Mouse (Mus musculus): ENCODE measurements around the gene Gnat1. TPM values are rescaled to one million over a fixed set of nuclear protein-coding genes. Genes with fewer than 3 reads are reported as not detected.
A peak's percentile ranks its signal among the peaks of the same experiment; 100 is the strongest.

Gene Gnat1
- polyA plus RNA-seq, 1 experiment from 2014 or later, result 1.3 TPM

DNA sequence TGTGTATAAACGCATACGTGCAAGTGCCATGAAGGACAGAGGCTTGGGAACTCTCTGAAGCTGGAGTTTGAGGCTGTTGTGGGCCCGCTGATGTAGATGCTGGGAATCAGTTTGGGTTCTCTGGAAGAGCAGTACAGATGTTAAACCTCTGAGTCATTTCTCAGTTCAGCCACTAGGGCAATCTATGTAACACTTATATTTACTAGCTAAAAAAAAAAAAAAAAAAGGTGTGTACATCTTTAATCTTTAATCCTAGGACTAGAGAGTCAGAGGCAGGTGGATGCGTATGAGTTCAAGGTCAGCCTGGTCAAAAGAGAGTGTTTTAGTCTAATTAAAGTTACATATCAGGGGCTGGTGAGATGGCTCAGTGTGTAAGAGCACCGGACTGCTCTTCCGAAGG, 32.5 kb downstream of the Gnat1 start:
- H3K9ac ChIP-seq (ENCODE audit: low read depth, low read length), result no peak overlapping the region
- 86% methylated on average over 6 of the region's 6 CpGs for WGBS

GRCm38 (mm10) chr9:107645577-107645976, 33.9 kb downstream of the Gnat1 start:
- peak; percentile 73; the same call in 1 of the 2 replicates for ATAC-seq
- Histone ChIP-seq H3K36me3 (ENCODE audit: control insufficient read depth, insufficient read depth, low read length) (no peaks in the 10 kb centered on the region), H3K27me3 (replicated peaks; ENCODE audit: control insufficient read depth, insufficient read depth, low read length) (no peaks in the 10 kb centered on the region), H3K4me2 (ENCODE audit: low read length) (no peak overlapping the region), H3K4me1 (ENCODE audit: control insufficient read depth, insufficient read depth, low read depth, low read length) (peaks cover 7% of the 10 kb centered on the region), H3K27ac (ENCODE audit: low read depth, low read length) (no peak overlapping the region), H3K9ac (ENCODE audit: low read depth, low read length) (peak overlapping the region; percentile 9; the same call in 1 of the 2 replicates), H3K9me3 (ENCODE audit: control insufficient read depth, low read length) (no peaks in the 10 kb centered on the region), H3K4me3 (ENCODE audit: low read length) (no peak overlapping the region)
- WGBS, result 13% methylated on average over 5 of the region's 5 CpGs

More for the DNA sequence above, 32.5 kb downstream of the Gnat1 start:
- no peaks in the 10 kb centered on the region for H3K27me3 ChIP-seq (replicated peaks; ENCODE audit: control insufficient read depth, insufficient read depth, low read length)
- no peaks in the 10 kb centered on the region for H3K9me3 ChIP-seq (ENCODE audit: control insufficient read depth, low read length)
- H3K4me1 ChIP-seq (ENCODE audit: control insufficient read depth, insufficient read depth, low read depth, low read length), result peaks cover 16% of the 10 kb centered on the region
- H3K36me3 ChIP-seq (ENCODE audit: control insufficient read depth, insufficient read depth, low read length), result no peaks in the 10 kb centered on the region
- H3K4me2 ChIP-seq (ENCODE audit: low read length), result no peak overlapping the region
- no peak overlapping the region for H3K27ac ChIP-seq (ENCODE audit: low read depth, low read length)
- H3K4me3 ChIP-seq (ENCODE audit: low read length), result no peak overlapping the region
- no peak for ATAC-seq

DNA sequence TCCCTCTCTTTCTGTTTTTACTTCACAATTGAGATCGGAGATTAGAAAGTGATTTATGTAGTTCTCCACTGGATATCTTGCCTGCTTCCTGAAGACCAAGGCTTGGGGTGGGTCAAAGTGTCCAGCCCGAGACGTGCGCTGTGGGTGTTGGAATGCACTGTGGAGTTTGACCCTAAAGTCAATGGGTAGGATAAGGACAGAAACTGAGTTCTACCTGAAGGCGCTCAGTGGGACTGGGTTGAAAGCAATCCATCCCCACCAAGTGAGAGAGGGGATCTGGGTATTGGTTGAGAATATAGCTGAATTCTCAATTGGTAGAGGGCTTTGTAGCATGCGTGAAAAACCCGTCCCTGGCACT, 34.4 kb downstream of the Gnat1 start:
- Histone ChIP-seq H3K36me3 (ENCODE audit: control insufficient read depth, insufficient read depth, low read length) (no peaks in the 10 kb centered on the region), H3K9ac (ENCODE audit: low read depth, low read length) (peak overlapping the region; percentile 58), H3K4me3 (ENCODE audit: low read length) (no peak overlapping the region), H3K9me3 (ENCODE audit: control insufficient read depth, low read length) (no peaks in the 10 kb centered on the region), H3K27me3 (replicated peaks; ENCODE audit: control insufficient read depth, insufficient read depth, low read length) (no peaks in the 10 kb centered on the region), H3K4me1 (ENCODE audit: control insufficient read depth, insufficient read depth, low read depth, low read length) (peaks cover 6% of the 10 kb centered on the region), H3K27ac (ENCODE audit: low read depth, low read length) (no peak overlapping the region), H3K4me2 (ENCODE audit: low read length) (peak overlapping the region; percentile 67)
- WGBS, result 47% methylated on average over 7 of the region's 7 CpGs
- peak; percentile 32 for ATAC-seq

GRCm38 (mm10) chr9:107644495-107645152, 34.9 kb downstream of the Gnat1 start:
- H3K4me3 ChIP-seq (ENCODE audit: low read length), result peak overlapping the region; percentile 39
- H3K36me3 ChIP-seq (ENCODE audit: control insufficient read depth, insufficient read depth, low read length), result no peaks in the 10 kb centered on the region
- ATAC-seq, result peak; percentile 84
- H3K27me3 ChIP-seq (replicated peaks; ENCODE audit: control insufficient read depth, insufficient read depth, low read length), result no peaks in the 10 kb centered on the region
- peak overlapping the region; percentile 63 for H3K9ac ChIP-seq (ENCODE audit: low read depth, low read length)
- 7% methylated on average over 35 of the region's 35 CpGs for WGBS
- H3K27ac ChIP-seq (ENCODE audit: low read depth, low read length), result peak overlapping the region; percentile 49
- no peaks in the 10 kb centered on the region for H3K9me3 ChIP-seq (ENCODE audit: control insufficient read depth, low read length)
- peaks cover 6% of the 10 kb centered on the region for H3K4me1 ChIP-seq (ENCODE audit: control insufficient read depth, insufficient read depth, low read depth, low read length)
- peak overlapping the region; percentile 67 for H3K4me2 ChIP-seq (ENCODE audit: low read length)

- H3K27ac ChIP-seq (ENCODE audit: low read depth, low read length), result no peak overlapping the region
- no peaks in the 10 kb centered on the region for H3K36me3 ChIP-seq (ENCODE audit: control insufficient read depth, insufficient read depth, low read length)
- ATAC-seq, result no peak
- H3K9ac ChIP-seq (ENCODE audit: low read depth, low read length), result no peak overlapping the region
- H3K9me3 ChIP-seq (ENCODE audit: control insufficient read depth, low read length), result no peaks in the 10 kb centered on the region
- 91% methylated on average over 13 of the region's 13 CpGs for WGBS
- no peaks in the 10 kb centered on the region for H3K27me3 ChIP-seq (replicated peaks; ENCODE audit: control insufficient read depth, insufficient read depth, low read length)
- H3K4me3 ChIP-seq (ENCODE audit: low read length), result no peak overlapping the region
- peak overlapping the region; percentile 67; the same call in 1 of the 2 replicates for H3K4me2 ChIP-seq (ENCODE audit: low read length)
- H3K4me1 ChIP-seq (ENCODE audit: control insufficient read depth, insufficient read depth, low read depth, low read length), result peaks cover 6% of the 10 kb centered on the region
Observed at GRCm38 (mm10) chr9:107643544-107644214, 35.8 kb downstream of the Gnat1 start.

GRCm38 (mm10) chr9:107641666-107642065, 37.8 kb downstream of the Gnat1 start:
- H3K9ac ChIP-seq (ENCODE audit: low read depth, low read length), result no peak overlapping the region
- no peaks in the 10 kb centered on the region for H3K27me3 ChIP-seq (replicated peaks; ENCODE audit: control insufficient read depth, insufficient read depth, low read length)
- H3K4me3 ChIP-seq (ENCODE audit: low read length), result no peak overlapping the region
- ATAC-seq, result no peak
- no peak overlapping the region for H3K4me2 ChIP-seq (ENCODE audit: low read length)
- no peak overlapping the region for H3K27ac ChIP-seq (ENCODE audit: low read depth, low read length)
- WGBS, result 45% methylated on average over 8 of the region's 8 CpGs
- no peaks in the 10 kb centered on the region for H3K9me3 ChIP-seq (ENCODE audit: control insufficient read depth, low read length)
- H3K4me1 ChIP-seq (ENCODE audit: control insufficient read depth, insufficient read depth, low read depth, low read length), result peaks cover 16% of the 10 kb centered on the region
- H3K36me3 ChIP-seq (ENCODE audit: control insufficient read depth, insufficient read depth, low read length), result no peaks in the 10 kb centered on the region

DNA sequence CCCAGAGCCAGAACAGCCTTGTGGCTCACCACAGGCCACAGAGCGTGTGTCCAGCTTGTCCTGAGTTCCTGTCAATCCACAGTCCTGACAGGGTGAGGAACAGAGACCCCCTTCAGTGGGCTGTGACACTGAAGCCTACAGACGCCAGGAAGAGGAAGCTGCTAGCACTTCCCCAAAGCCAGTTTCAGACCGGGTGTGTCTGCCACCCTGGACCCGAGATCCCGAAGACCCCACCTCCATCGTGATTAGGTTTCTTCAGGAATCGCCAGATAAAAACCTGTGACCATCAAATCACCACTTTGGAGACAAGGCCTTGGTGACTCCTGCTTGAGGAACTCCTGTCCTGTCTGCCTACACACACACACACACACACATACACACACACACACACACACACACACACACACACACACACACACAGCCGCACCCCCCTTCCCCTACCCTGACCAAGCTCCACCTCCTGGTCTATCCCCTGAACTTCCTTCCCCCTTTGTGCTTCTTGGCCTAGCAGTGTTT, 39.2 kb downstream of the Gnat1 start:
- Histone ChIP-seq H3K9me3 (ENCODE audit: control insufficient read depth, low read length) (no peaks in the 10 kb centered on the region), H3K36me3 (ENCODE audit: control insufficient read depth, insufficient read depth, low read length) (no peaks in the 10 kb centered on the region), H3K4me3 (ENCODE audit: low read length) (no peak overlapping the region), H3K4me2 (ENCODE audit: low read length) (no peak overlapping the region), H3K27me3 (replicated peaks; ENCODE audit: control insufficient read depth, insufficient read depth, low read length) (no peaks in the 10 kb centered on the region), H3K4me1 (ENCODE audit: control insufficient read depth, insufficient read depth, low read depth, low read length) (peaks cover 22% of the 10 kb centered on the region), H3K27ac (ENCODE audit: low read depth, low read length) (no peak overlapping the region), H3K9ac (ENCODE audit: low read depth, low read length) (peak overlapping the region; percentile 2; the same call in 1 of the 2 replicates)
- WGBS, result 34% methylated on average over 8 of the region's 8 CpGs
- no peak for ATAC-seq

- Histone ChIP-seq H3K27me3 (replicated peaks; ENCODE audit: control insufficient read depth, insufficient read depth, low read length) (no peaks in the 10 kb centered on the region), H3K9me3 (ENCODE audit: control insufficient read depth, low read length) (no peaks in the 10 kb centered on the region), H3K27ac (ENCODE audit: low read depth, low read length) (peak overlapping the region; percentile 76), H3K9ac (ENCODE audit: low read depth, low read length) (peak overlapping the region; percentile 45; the same call in 1 of the 2 replicates), H3K4me1 (ENCODE audit: control insufficient read depth, insufficient read depth, low read depth, low read length) (peaks cover 30% of the 10 kb centered on the region), H3K4me3 (ENCODE audit: low read length) (no peak overlapping the region), H3K4me2 (ENCODE audit: low read length) (peak overlapping the region; percentile 36), H3K36me3 (ENCODE audit: control insufficient read depth, insufficient read depth, low read length) (no peaks in the 10 kb centered on the region)
- 15% methylated on average over 7 of the region's 7 CpGs for WGBS
- ATAC-seq, result peak; percentile 45
Observed at GRCm38 (mm10) chr9:107637070-107637469, 42.4 kb downstream of the Gnat1 start.

GRCm38 (mm10) chr9:107635279-107636028, 44.1 kb downstream of the Gnat1 start, which contains the start of gene Gnai2:
Gnai2 (minus strand) TSS chr9:107635367.
- peak; percentile 92 for ATAC-seq
- Histone ChIP-seq H3K27ac (ENCODE audit: low read depth, low read length) (peak within 1 kb of the TSS; percentile 90), H3K4me3 (ENCODE audit: low read length) (peak within 1 kb of the TSS; percentile 82), H3K27me3 (replicated peaks; ENCODE audit: control insufficient read depth, insufficient read depth, low read length) (no peaks in the 10 kb centered on the region), H3K36me3 (ENCODE audit: control insufficient read depth, insufficient read depth, low read length) (no peaks in the 10 kb centered on the region), H3K4me2 (ENCODE audit: low read length) (peak within 1 kb of the TSS; percentile 79), H3K9me3 (ENCODE audit: control insufficient read depth, low read length) (no peaks in the 10 kb centered on the region), H3K4me1 (ENCODE audit: control insufficient read depth, insufficient read depth, low read depth, low read length) (peaks cover 46% of the 10 kb centered on the region), H3K9ac (ENCODE audit: low read depth, low read length) (peak within 1 kb of the TSS; percentile 92)
- 2% methylated on average over 30 of the region's 38 CpGs for WGBS
